Mouse (Mus musculus): ENCODE measurements around the gene Ubr2. TPM values are rescaled to one million over a fixed set of nuclear protein-coding genes. Genes with fewer than 3 reads are reported as not detected.

The Ubr2 gene
- total RNA-seq, 2 experiments from 2014 or later = 33.7 to 40.0 TPM

- ATAC-seq (replicated peaks; ENCODE audit: low FRiP score, low TSS enrichment, poor library complexity, severe bottlenecking) = no peak
These were observed 3.6 kb downstream of the Ubr2 start for GRCm38 (mm10) chr17:47006741-47007140.

- no peak for ATAC-seq (replicated peaks; ENCODE audit: low FRiP score, low TSS enrichment, poor library complexity, severe bottlenecking)
These were observed 4.5 kb downstream of the Ubr2 start for GRCm38 (mm10) chr17:47005741-47006405.

- no peak for ATAC-seq (replicated peaks; ENCODE audit: low FRiP score, low TSS enrichment, poor library complexity, severe bottlenecking)
These were observed 7.1 kb downstream of the Ubr2 start for GRCm38 (mm10) chr17:47003305-47003704.

- no peak for ATAC-seq (replicated peaks; ENCODE audit: low FRiP score, low TSS enrichment, poor library complexity, severe bottlenecking)
These were observed 8.0 kb downstream of the Ubr2 start for GRCm38 (mm10) chr17:47002401-47002800.

- ATAC-seq (replicated peaks; ENCODE audit: low FRiP score, low TSS enrichment, poor library complexity, severe bottlenecking) = no peak
These were observed 11.5 kb downstream of the Ubr2 start for GRCm38 (mm10) chr17:46998840-46999239.

- no peak for ATAC-seq (replicated peaks; ENCODE audit: low FRiP score, low TSS enrichment, poor library complexity, severe bottlenecking)
These were observed 13.9 kb downstream of the Ubr2 start for GRCm38 (mm10) chr17:46996484-46996883.

GRCm38 (mm10) chr17:46995621-46996020, 14.7 kb downstream of the Ubr2 start:
- no peak for ATAC-seq (replicated peaks; ENCODE audit: low FRiP score, low TSS enrichment, poor library complexity, severe bottlenecking)

- no peak for ATAC-seq (replicated peaks; ENCODE audit: low FRiP score, low TSS enrichment, poor library complexity, severe bottlenecking)
These were observed 15.5 kb downstream of the Ubr2 start for GRCm38 (mm10) chr17:46994641-46995398.

- ATAC-seq (replicated peaks; ENCODE audit: low FRiP score, low TSS enrichment, poor library complexity, severe bottlenecking) = no peak
These were observed 16.7 kb downstream of the Ubr2 start for GRCm38 (mm10) chr17:46993625-46994024.

GRCm38 (mm10) chr17:46987631-46988030, 22.7 kb downstream of the Ubr2 start:
- no peak for ATAC-seq (replicated peaks; ENCODE audit: low FRiP score, low TSS enrichment, poor library complexity, severe bottlenecking)

GRCm38 (mm10) chr17:46980050-46980449, 30.3 kb downstream of the Ubr2 start:
- no peak for ATAC-seq (replicated peaks; ENCODE audit: low FRiP score, low TSS enrichment, poor library complexity, severe bottlenecking)

GRCm38 (mm10) chr17:46975183-46975582, 35.2 kb downstream of the Ubr2 start:
- 0 out of 2 replicates have a peak, but pooled peaks have one; percentile 45 for ATAC-seq (replicated peaks; ENCODE audit: low FRiP score, low TSS enrichment, poor library complexity, severe bottlenecking)

- ATAC-seq (replicated peaks; ENCODE audit: low FRiP score, low TSS enrichment, poor library complexity, severe bottlenecking) = no peak
These were observed 37.8 kb downstream of the Ubr2 start for GRCm38 (mm10) chr17:46972603-46973002.

- no peak for ATAC-seq (replicated peaks; ENCODE audit: low FRiP score, low TSS enrichment, poor library complexity, severe bottlenecking)
These were observed 43.5 kb downstream of the Ubr2 start for GRCm38 (mm10) chr17:46966892-46967291.

GRCm38 (mm10) chr17:46963186-46963585, 47.2 kb downstream of the Ubr2 start:
- ATAC-seq (replicated peaks; ENCODE audit: low FRiP score, low TSS enrichment, poor library complexity, severe bottlenecking) = 0 out of 2 replicates have a peak, but pooled peaks have one; percentile 16

- no peak for ATAC-seq (replicated peaks; ENCODE audit: low FRiP score, low TSS enrichment, poor library complexity, severe bottlenecking)
These were observed 48.2 kb downstream of the Ubr2 start for GRCm38 (mm10) chr17:46962153-46962552.

- no peak for ATAC-seq (replicated peaks; ENCODE audit: low FRiP score, low TSS enrichment, poor library complexity, severe bottlenecking)
These were observed 50.1 kb downstream of the Ubr2 start for GRCm38 (mm10) chr17:46960216-46960615.

GRCm38 (mm10) chr17:46958045-46958444, 52.3 kb downstream of the Ubr2 start:
- ATAC-seq (replicated peaks; ENCODE audit: low FRiP score, low TSS enrichment, poor library complexity, severe bottlenecking) = no peak

GRCm38 (mm10) chr17:46946276-46946675, 64.1 kb downstream of the Ubr2 start:
- ATAC-seq (replicated peaks; ENCODE audit: low FRiP score, low TSS enrichment, poor library complexity, severe bottlenecking) = no peak

GRCm38 (mm10) chr17:46942421-46942820, 67.9 kb downstream of the Ubr2 start:
- ATAC-seq (replicated peaks; ENCODE audit: low FRiP score, low TSS enrichment, poor library complexity, severe bottlenecking) = no peak

- no peak for ATAC-seq (replicated peaks; ENCODE audit: low FRiP score, low TSS enrichment, poor library complexity, severe bottlenecking)
These were observed 69.9 kb downstream of the Ubr2 start for GRCm38 (mm10) chr17:46940461-46940860.
